Mouse (Mus musculus) embryonic facial prominence, embryonic 11.5 days (tissue): ENCODE measurements around the gene Klk1b5. TPM values are rescaled to one million over a fixed set of nuclear protein-coding genes. Genes with fewer than 3 reads are reported as not detected.

Source experiments
- ATAC-seq: fragments of 200-750 bp; cut with Nextera tagmentation; replicated peaks from 2 replicates; pipeline ENCODE4 v1.8.0; 2017; ENCODE audit warnings: low read depth; ENCODE audit not compliant: insufficient number of reproducible peaks, low FRiP score, low TSS enrichment
- DNase-seq: peaks from one replicate; pipeline ENCODE4 v3.0.0-alpha.2; 2015; ENCODE audit warnings: low spot score
- H3K27ac ChIP-seq: fragments of 300-500 bp; sonication (generic); replicated peaks from 2 replicates; pipeline ENCODE4 v1.5.1; 2014; ENCODE audit warnings: mild to moderate bottlenecking, low read depth, low read length, control low read depth
- H3K27me3 ChIP-seq: fragments of 300-500 bp; sonication (generic); 2 replicates; pipeline ENCODE4 v1.6.1; 2014; ENCODE audit warnings: mild to moderate bottlenecking, low read length, moderate library complexity, mixed read lengths; ENCODE audit not compliant: control insufficient read depth, insufficient read depth
- H3K36me3 ChIP-seq: fragments of 300-500 bp; sonication (generic); replicated peaks from 2 replicates; pipeline ENCODE4 v1.6.1; 2014; ENCODE audit warnings: low read depth, mild to moderate bottlenecking, low read length, moderate library complexity, mixed read lengths; ENCODE audit not compliant: control insufficient read depth, insufficient read depth
- H3K4me1 ChIP-seq: fragments of 300-500 bp; sonication (generic); 2 replicates; pipeline ENCODE4 v1.6.1; 2014; ENCODE audit warnings: low read length, mixed read lengths; ENCODE audit not compliant: control insufficient read depth, insufficient read depth
- H3K4me2 ChIP-seq: fragments of 300-500 bp; sonication (generic); 2 replicates; pipeline ENCODE4 v1.6.1; 2014; ENCODE audit warnings: low read depth, mild to moderate bottlenecking, control low read depth, low read length, moderate library complexity
- H3K4me3 ChIP-seq: fragments of 300-500 bp; sonication (generic); 2 replicates; pipeline ENCODE4 v1.5.1; 2014; ENCODE audit warnings: low read depth, low read length, control low read depth
- H3K9ac ChIP-seq: fragments of 300-500 bp; sonication (generic); replicated peaks from 2 replicates; pipeline ENCODE4 v1.6.1; 2014; ENCODE audit warnings: mild to moderate bottlenecking, control low read depth, low read length
- H3K9me3 ChIP-seq: fragments of 300-500 bp; sonication (generic); replicated peaks from 2 replicates; pipeline ENCODE4 v1.6.1; 2016; ENCODE audit warnings: mild to moderate bottlenecking, low read length, inconsistent platforms, mixed read lengths; ENCODE audit not compliant: control insufficient read depth
- WGBS: fragments of 180-500 bp; shearing (Covaris S2); extraction: QIAGEN DNeasy Blood & Tissue Kit; methylation state at CpG from one replicate; pipeline ENCODE4 v1.1.7; 2014; 5-methylcytosine and 5-hydroxymethylcytosine counted together
- polyA plus RNA-seq: library from polyadenylated mRNA; unstranded; fragments of >200 nt; fragmentation: Nextera tagmentation; extraction: Ambion mirVana; gene quantifications from 2 replicates; pipeline ENCODE4 v1.2.1, GENCODE M21; 2014

The Klk1b5 gene
- polyA plus RNA-seq, 1 experiment from 2014 or later: not detected

DNA sequence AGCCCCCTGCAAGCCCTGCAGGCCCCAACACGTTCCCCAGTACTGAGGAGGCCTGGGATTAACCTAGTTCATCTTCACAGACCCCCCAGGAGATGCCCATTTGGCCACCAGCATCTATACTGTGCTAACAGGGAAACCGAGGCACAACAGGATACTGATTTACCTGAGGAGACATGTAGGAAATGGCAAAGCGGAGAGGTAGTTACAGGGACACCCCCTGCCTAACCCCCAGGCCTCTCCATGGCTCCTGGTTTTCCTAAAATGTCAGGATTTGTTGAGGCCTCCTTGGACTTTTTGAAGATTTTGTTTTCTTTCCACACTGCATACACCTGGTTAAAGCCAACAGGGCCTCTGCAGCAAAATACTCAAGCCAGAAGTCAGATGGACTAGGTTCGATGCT is 41.5 kb downstream of the Klk1b5 start, which contains the start of gene Acp4:
Gene Acp4 (minus strand): TSS at position 101 of the 400 bp plus-strand sequence.
- DNase-seq (no peak), ATAC-seq (no peak)
- no peaks in the 10 kb centered on the region for H3K4me1 ChIP-seq
- H3K9ac ChIP-seq: no peak within 1 kb of the TSS
- 0 out of 2 replicates have a peak, but pooled peaks cover 2% of the 10 kb centered on the region for H3K27me3 ChIP-seq
- no peaks in the 10 kb centered on the region for H3K9me3 ChIP-seq
- no peaks in the 10 kb centered on the region for H3K36me3 ChIP-seq
- WGBS: 69% methylated on average over 4 of the region's 4 CpGs
- H3K4me3 ChIP-seq: no peak within 1 kb of the TSS
- no peak within 1 kb of the TSS for H3K27ac ChIP-seq
- no peak within 1 kb of the TSS for H3K4me2 ChIP-seq

GRCm38 (mm10) chr7:44260410-44260809 is 44.7 kb downstream of the Klk1b5 start:
- Histone ChIP-seq H3K4me2 (no peak overlapping the region), H3K4me3 (no peak overlapping the region), H3K9ac (no peak overlapping the region), H3K9me3 (no peaks in the 10 kb centered on the region), H3K27ac (no peak overlapping the region), H3K36me3 (no peaks in the 10 kb centered on the region), H3K4me1 (no peaks in the 10 kb centered on the region), H3K27me3 (peaks cover 8% of the 10 kb centered on the region; the same call in 1 of the 2 replicates)
- ATAC-seq (no peak), DNase-seq (no peak)
- 71% methylated on average over 6 of the region's 6 CpGs for WGBS

DNA sequence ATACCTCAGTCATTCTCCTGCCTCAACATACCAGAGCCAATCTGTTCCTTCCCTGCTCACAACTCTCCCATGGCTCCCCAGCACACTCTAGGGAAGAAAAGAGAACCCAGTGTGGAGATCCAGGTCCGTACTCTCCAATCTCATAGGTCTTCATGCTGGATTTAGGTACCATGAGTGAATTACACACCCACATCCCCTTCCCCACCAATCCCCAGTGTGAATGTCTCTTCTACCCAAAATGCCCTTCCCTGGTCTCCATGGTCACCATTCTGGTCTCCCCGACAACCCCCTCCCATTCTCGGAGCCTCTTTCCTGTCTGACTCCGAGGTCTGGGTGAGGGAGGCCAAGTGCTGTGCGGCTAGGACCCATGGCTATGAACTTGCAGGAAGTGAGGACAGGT is 45.4 kb downstream of the Klk1b5 start, which contains the start of gene Gm15517:
Gene Gm15517 (plus strand): TSS at position 301 of the 400 bp plus-strand sequence.
- H3K4me3 ChIP-seq: no peak within 1 kb of the TSS
- 0 out of 2 replicates have a peak, but pooled peaks have one; percentile 11 for ATAC-seq
- H3K4me2 ChIP-seq: no peak within 1 kb of the TSS
- no peaks in the 10 kb centered on the region for H3K4me1 ChIP-seq
- DNase-seq: no peak
- H3K27ac ChIP-seq: no peak within 1 kb of the TSS
- H3K36me3 ChIP-seq: no peaks in the 10 kb centered on the region
- no peaks in the 10 kb centered on the region for H3K9me3 ChIP-seq
- H3K9ac ChIP-seq: no peak within 1 kb of the TSS; the same call in 1 of the 2 replicates
- 46% methylated on average over 5 of the region's 5 CpGs for WGBS
- H3K27me3 ChIP-seq: peaks cover 8% of the 10 kb centered on the region; the same call in 1 of the 2 replicates

DNA sequence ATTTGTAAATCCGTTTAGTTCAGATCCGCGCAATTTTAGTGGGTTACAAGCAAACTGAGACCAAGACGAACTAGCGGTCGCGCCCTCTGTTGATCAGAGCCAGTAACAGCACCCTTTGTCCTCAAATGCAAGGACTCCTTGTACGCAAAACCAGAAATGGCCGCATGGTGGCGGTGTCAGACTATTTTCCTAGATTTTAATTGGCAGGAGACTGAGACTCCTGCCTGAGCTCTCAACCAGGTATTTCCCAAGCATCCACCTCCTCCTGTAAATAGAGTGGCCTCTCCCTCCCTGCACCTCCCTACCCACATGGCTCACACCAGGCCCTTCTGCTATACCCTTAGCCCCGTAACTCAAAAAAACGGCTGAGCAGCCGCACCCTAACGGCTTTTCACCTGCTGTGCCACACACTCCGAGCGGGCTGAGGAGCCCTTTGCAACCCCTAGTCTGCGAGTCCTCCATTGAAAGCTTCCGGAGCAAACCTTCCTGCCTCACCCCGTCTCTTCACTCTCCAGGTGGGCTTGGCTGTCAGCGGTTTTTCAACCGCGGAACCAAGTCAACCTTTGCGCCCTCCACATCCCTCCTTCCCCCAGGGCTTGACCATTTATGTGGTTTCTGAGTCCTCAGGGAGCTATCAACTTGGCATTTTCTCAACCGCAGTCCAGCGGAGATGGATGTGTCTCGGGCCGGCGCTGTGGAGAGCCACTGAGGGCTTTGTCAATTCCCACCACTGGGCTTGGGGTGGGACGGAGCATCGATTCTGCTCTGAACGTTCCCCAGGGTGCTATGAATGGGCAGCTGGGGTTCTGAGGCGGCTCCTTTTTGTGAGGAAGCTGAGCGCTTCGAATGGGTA is 47.3 kb downstream of the Klk1b5 start:
- Histone ChIP-seq H3K4me3 (no peak overlapping the region; the same call in 1 of the 2 replicates), H3K27me3 (peaks cover 8% of the 10 kb centered on the region; the same call in 1 of the 2 replicates), H3K4me1 (no peaks in the 10 kb centered on the region), H3K36me3 (no peaks in the 10 kb centered on the region), H3K27ac (no peak overlapping the region), H3K9ac (no peak overlapping the region), H3K4me2 (peak overlapping the region; percentile 39; the same call in 1 of the 2 replicates), H3K9me3 (no peaks in the 10 kb centered on the region)
- ATAC-seq (peak; percentile 59), DNase-seq (peak; percentile 98)
- WGBS: 2% methylated on average over 34 of the region's 34 CpGs

GRCm38 (mm10) chr7:44268117-44268516 is 52.4 kb downstream of the Klk1b5 start:
- DNase-seq: no peak
- no peak overlapping the region for H3K4me2 ChIP-seq
- peaks cover 6% of the 10 kb centered on the region; the same call in 1 of the 2 replicates for H3K27me3 ChIP-seq
- no peaks in the 10 kb centered on the region for H3K9me3 ChIP-seq
- H3K4me1 ChIP-seq: no peaks in the 10 kb centered on the region
- 85% methylated on average over 11 of the region's 11 CpGs for WGBS
- no peak overlapping the region for H3K4me3 ChIP-seq
- H3K9ac ChIP-seq: no peak overlapping the region
- H3K27ac ChIP-seq: no peak overlapping the region
- ATAC-seq: no peak
- no peaks in the 10 kb centered on the region for H3K36me3 ChIP-seq

DNA sequence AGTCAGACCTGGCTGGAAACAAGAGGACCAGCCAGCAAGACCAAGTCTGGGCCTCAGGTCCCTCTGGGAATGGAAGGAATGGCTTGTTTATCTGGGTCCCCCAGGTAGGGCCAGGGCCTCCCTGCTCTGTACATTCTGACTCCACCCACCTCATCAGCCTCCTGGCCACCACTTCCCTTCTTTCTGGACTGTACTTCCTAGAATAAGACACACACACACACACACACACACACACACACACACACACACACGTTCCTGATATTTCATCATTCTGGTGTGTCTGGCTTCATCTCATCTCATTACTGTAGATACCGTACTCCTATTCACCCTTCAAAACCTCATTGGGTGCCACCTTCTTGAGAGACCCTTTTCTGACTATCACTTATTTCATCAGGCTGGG is 53.7 kb downstream of the Klk1b5 start:
- H3K27ac ChIP-seq: no peak overlapping the region
- H3K27me3 ChIP-seq: 0 out of 2 replicates have a peak, but pooled peaks cover 3% of the 10 kb centered on the region
- ATAC-seq (no peak), DNase-seq (no peak)
- no peaks in the 10 kb centered on the region for H3K4me1 ChIP-seq
- no peak overlapping the region for H3K4me2 ChIP-seq
- H3K4me3 ChIP-seq: no peak overlapping the region
- H3K9me3 ChIP-seq: no peaks in the 10 kb centered on the region
- no peak overlapping the region for H3K9ac ChIP-seq
- 83% methylated on average over 2 of the region's 2 CpGs for WGBS
- H3K36me3 ChIP-seq: no peaks in the 10 kb centered on the region

Other genes starting within 250 kb of the Klk1b5 start
- gene Klk1b1, start 249.2 kb upstream of the Klk1b5 start, polyA plus RNA-seq: not detected in 2 replicates
- not detected in 2 replicates for gene Klk1b9, start 239.9 kb upstream of the Klk1b5 start, polyA plus RNA-seq
- gene Klk1b11, start 220.1 kb upstream of the Klk1b5 start, polyA plus RNA-seq: not detected in 2 replicates
- gene Klk1b26, start 203.8 kb upstream of the Klk1b5 start, polyA plus RNA-seq: 0.15 TPM in 1 of 2 replicates, not detected in the other
- gene Klk1b27, start 163.7 kb upstream of the Klk1b5 start, polyA plus RNA-seq: not detected in 2 replicates
- gene Klk1b21, start 113.6 kb upstream of the Klk1b5 start, polyA plus RNA-seq: not detected in 2 replicates
- gene Klk1b22, start 103.3 kb upstream of the Klk1b5 start, polyA plus RNA-seq: not detected in 2 replicates
- not detected in 2 replicates for gene Klk1b16, start 79.2 kb upstream of the Klk1b5 start, polyA plus RNA-seq
- not detected in 2 replicates for gene Klk1b24, start 27.7 kb upstream of the Klk1b5 start, polyA plus RNA-seq
- gene Klk1b3, start 17.8 kb upstream of the Klk1b5 start, polyA plus RNA-seq: not detected in 2 replicates
- not detected in 2 replicates for gene Klk1b4, start 8.5 kb upstream of the Klk1b5 start, polyA plus RNA-seq
- not detected in 2 replicates for gene Klk1, start 9.4 kb downstream of the Klk1b5 start, polyA plus RNA-seq
- gene Gm36864, start 20.2 kb downstream of the Klk1b5 start, polyA plus RNA-seq: not detected in 2 replicates
- 1.00 and 1.9 TPM in 2 replicates for gene 1700028J19Rik, start 30.8 kb downstream of the Klk1b5 start, polyA plus RNA-seq
- gene 2410002F23Rik, start 30.8 kb downstream of the Klk1b5 start, polyA plus RNA-seq: 121 and 132 TPM in 2 replicates
- gene Acp4, start 41.4 kb downstream of the Klk1b5 start, polyA plus RNA-seq: not detected in 2 replicates
- gene Gm15517, start 45.5 kb downstream of the Klk1b5 start, polyA plus RNA-seq: 2.3 TPM in 1 of 2 replicates, not detected in the other
- gene Clec11a, start 91.0 kb downstream of the Klk1b5 start, polyA plus RNA-seq: 2.2 and 2.3 TPM in 2 replicates
- gene Shank1, start 94.3 kb downstream of the Klk1b5 start, polyA plus RNA-seq: 0.98 and 1.00 TPM in 2 replicates
- 1.4 and 1.9 TPM in 2 replicates for gene Syt3, start 168.2 kb downstream of the Klk1b5 start, polyA plus RNA-seq
- 0.99 and 1.4 TPM in 2 replicates for gene 1700008O03Rik, start 169.9 kb downstream of the Klk1b5 start, polyA plus RNA-seq
- 1.9 and 3.2 TPM in 2 replicates for gene Lrrc4b, start 213.1 kb downstream of the Klk1b5 start, polyA plus RNA-seq
- gene Aspdh, start 249.4 kb downstream of the Klk1b5 start, polyA plus RNA-seq: not detected in 2 replicates